Mouse (Mus musculus) heart, postnatal 25 days (tissue): Measurements from ENCODE around the gene Gng12. TPM values are rescaled to one million over a fixed set of nuclear protein-coding genes. Genes with fewer than 3 reads are reported as not detected.

Experiments used
- total RNA-seq, 2 experiments: library from RNA; stranded (reverse); gene quantifications; 2 replicates each; pipeline ENCODE4 v1.2.3; 2021

The Gng12 gene
- total RNA-seq, 2 experiments from 2014 or later = 44.5 TPM

Other genes with a start within 250 kb of the Gng12 start
- not detected for gene Vmn1r35, start 210.5 kb upstream of the Gng12 start, total RNA-seq
- not detected for gene Vmn1r36, start 177.2 kb upstream of the Gng12 start, total RNA-seq
- not detected for gene Vmn1r37, start 167.0 kb upstream of the Gng12 start, total RNA-seq
- gene Vmn1r38, start 113.8 kb upstream of the Gng12 start, total RNA-seq = not detected
- gene Vmn1r39, start 85.8 kb upstream of the Gng12 start, total RNA-seq = not detected
- 10 to 100 TPM; 16.1 to 20.0 TPM for gene Gadd45a, start 141.1 kb downstream of the Gng12 start, total RNA-seq